Mouse (Mus musculus): Measurements from ENCODE around the gene Syn3. TPM values are rescaled to one million over a fixed set of nuclear protein-coding genes. Genes with fewer than 3 reads are reported as not detected.

Gene Syn3
- polyA plus RNA-seq, 1 experiment from 2014 or later: 4.9 TPM

DNA sequence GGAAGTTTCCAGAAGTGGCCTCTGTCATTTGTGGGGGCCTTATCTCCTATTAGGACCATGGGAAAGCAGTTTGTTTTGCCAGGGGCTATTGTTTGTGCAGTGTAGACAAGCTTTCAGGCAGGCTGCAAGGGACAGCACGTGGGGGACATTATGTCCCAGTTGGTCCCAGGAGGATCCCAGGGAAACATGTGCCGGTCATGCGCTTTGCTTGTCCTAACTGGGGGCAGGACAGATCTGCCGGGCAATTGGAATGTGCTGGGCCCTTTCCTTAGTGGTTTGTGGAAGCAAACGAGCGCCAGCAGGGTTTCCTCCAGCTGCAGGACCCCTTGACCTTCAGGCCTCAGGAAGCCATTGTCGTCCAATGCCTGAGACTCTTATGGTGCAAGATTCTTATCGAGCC, 157.1 kb downstream of the Syn3 start:
- no peak overlapping the region for H3K4me3 ChIP-seq
- H3K27me3 ChIP-seq: no peaks in the 10 kb centered on the region
- no peak overlapping the region for H3K9ac ChIP-seq
- no peak overlapping the region for H3K4me2 ChIP-seq
- peaks cover 31% of the 10 kb centered on the region for H3K36me3 ChIP-seq
- 27% methylated on average over 8 of the region's 8 CpGs for WGBS
- H3K4me1 ChIP-seq: peaks cover 50% of the 10 kb centered on the region
- H3K9me3 ChIP-seq: no peaks in the 10 kb centered on the region
- no peak for ATAC-seq (ENCODE audit: insufficient number of reproducible peaks, insufficient read depth, low FRiP score, low TSS enrichment, low read depth)
- no peak overlapping the region for H3K27ac ChIP-seq

DNA sequence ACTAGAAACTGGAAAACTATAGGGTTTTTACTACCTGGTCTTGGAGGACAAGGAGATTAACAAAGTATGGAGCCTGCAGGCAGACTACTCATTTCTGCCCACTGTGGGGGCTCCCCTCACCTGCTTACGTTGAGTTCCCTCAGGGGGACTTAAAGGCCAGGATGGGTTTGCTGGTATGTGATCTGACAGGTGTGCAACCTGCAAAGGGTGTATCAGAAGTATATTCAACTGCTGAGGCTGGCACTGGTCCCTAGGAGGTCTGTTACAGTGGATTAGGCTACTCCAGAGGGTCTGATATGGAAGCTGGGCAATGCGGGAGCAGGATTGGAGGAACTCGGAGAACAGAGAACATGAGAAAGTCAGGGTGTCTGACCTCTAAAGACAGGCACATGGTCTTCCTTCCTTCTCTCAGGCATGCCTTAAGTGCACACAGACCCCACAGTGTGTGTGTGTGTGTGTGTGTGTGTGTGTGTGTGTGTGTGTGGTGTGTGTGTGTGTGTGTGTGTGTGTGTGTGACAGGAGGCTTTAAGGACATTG, 157.6 kb downstream of the Syn3 start:
- no peaks in the 10 kb centered on the region for H3K27me3 ChIP-seq
- no peak overlapping the region for H3K4me2 ChIP-seq
- H3K9ac ChIP-seq: no peak overlapping the region
- 55% methylated on average over 3 of the region's 3 CpGs for WGBS
- H3K4me1 ChIP-seq: peaks cover 54% of the 10 kb centered on the region
- no peak for ATAC-seq (ENCODE audit: insufficient number of reproducible peaks, insufficient read depth, low FRiP score, low TSS enrichment, low read depth)
- no peak overlapping the region for H3K27ac ChIP-seq
- peaks cover 26% of the 10 kb centered on the region for H3K36me3 ChIP-seq
- H3K4me3 ChIP-seq: no peak overlapping the region
- no peaks in the 10 kb centered on the region for H3K9me3 ChIP-seq

DNA sequence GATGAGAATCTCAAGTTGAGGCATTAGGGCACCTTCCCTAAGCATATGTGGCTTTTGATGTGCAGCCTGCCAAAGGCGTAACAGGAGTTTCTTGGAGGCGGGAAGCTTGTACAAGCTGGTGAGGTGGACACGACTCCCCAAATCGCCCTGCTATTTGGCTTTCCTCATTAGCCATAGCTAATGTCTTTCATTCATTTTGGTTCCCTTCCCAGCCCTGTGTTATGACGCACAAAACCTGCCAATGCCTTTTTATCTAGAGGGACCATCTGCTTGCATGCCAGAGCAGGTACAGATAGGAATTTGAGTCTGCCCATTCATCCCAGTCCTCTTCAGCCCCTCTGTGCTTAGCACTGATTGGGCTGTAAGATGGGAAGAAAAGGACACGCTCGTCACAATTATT, 158.3 kb downstream of the Syn3 start:
- H3K4me2 ChIP-seq: no peak overlapping the region

DNA sequence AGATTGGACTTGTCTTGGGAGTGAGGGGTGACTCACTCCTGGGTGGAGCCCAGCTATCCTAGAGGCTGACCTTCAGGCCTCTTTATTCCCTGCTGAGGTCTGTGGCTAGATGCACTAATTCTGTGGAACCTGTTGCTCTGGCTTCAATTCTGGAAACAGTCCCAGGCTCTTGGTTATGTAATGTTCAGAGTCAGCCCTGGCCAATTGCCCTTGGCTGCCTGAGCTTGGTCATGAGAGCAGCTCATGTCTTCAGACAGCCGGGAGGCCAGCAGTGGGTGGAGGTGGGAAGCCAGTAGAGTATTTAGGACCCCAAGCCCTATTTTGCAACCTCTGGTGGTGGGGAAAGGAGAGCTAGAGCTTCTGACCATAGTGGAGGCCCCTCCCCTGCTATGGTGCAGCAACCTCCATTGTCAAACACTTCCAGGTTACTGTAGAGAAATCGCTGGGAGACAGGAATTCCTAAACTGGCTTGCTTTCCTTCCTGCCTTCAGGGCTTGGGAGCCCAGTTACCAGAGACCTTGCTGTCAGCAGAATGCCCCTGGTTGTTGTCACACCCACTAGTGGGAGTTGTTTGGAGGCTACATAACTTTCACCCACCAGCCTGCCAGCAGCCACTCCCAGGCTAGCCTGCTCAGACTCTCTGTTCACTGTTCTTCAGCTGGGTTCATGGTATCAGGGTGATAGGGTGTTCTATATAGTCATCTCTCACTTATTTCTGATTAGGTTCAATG, 158.9 kb downstream of the Syn3 start:
- Histone ChIP-seq H3K27ac (peak overlapping the region; percentile 45; the same call in 1 of the 2 replicates), H3K9me3 (no peaks in the 10 kb centered on the region), H3K4me2 (no peak overlapping the region), H3K36me3 (peaks cover 14% of the 10 kb centered on the region), H3K4me3 (no peak overlapping the region), H3K9ac (no peak overlapping the region), H3K27me3 (no peaks in the 10 kb centered on the region), H3K4me1 (peaks cover 55% of the 10 kb centered on the region)
- 52% methylated on average over 2 of the region's 2 CpGs for WGBS
- no peak for ATAC-seq (ENCODE audit: insufficient number of reproducible peaks, insufficient read depth, low FRiP score, low TSS enrichment, low read depth)

More for the DNA sequence above, 158.3 kb downstream of the Syn3 start:
- Histone ChIP-seq H3K4me3 (no peak overlapping the region), H3K27ac (no peak overlapping the region), H3K9ac (no peak overlapping the region), H3K36me3 (peaks cover 20% of the 10 kb centered on the region), H3K4me1 (peaks cover 52% of the 10 kb centered on the region), H3K27me3 (no peaks in the 10 kb centered on the region), H3K9me3 (no peaks in the 10 kb centered on the region)
- WGBS: 62% methylated on average over 7 of the region's 7 CpGs
- no peak for ATAC-seq (ENCODE audit: insufficient number of reproducible peaks, insufficient read depth, low FRiP score, low TSS enrichment, low read depth)

DNA sequence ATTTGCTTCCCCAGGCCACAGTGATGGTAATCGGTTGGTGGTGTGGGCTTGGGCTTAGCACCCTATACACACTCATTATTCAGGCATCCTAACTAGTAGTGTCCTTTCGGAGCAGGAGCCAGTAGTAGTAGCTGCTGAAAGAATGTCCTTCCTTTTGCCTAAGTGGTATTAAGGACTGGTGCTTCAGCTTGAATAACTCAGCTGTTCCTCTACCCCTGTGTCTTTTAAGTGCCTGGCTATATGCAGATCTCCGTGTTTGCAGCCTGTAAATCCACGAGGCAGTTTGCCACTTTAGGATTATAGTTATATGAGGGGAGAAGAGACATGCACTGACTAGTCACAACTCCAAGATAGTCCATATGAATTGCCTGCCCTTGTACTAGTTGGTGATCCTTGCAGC, 159.6 kb downstream of the Syn3 start:
- WGBS: 84% methylated on average over 4 of the region's 4 CpGs
- Histone ChIP-seq H3K4me1 (peaks cover 55% of the 10 kb centered on the region), H3K4me2 (no peak overlapping the region), H3K9ac (no peak overlapping the region), H3K27ac (0 out of 2 replicates have a peak overlapping the region, but pooled peaks have one; percentile 45), H3K27me3 (no peaks in the 10 kb centered on the region), H3K36me3 (peaks cover 7% of the 10 kb centered on the region; the same call in 1 of the 2 replicates), H3K4me3 (no peak overlapping the region), H3K9me3 (no peaks in the 10 kb centered on the region)
- ATAC-seq (ENCODE audit: insufficient number of reproducible peaks, insufficient read depth, low FRiP score, low TSS enrichment, low read depth): no peak

DNA sequence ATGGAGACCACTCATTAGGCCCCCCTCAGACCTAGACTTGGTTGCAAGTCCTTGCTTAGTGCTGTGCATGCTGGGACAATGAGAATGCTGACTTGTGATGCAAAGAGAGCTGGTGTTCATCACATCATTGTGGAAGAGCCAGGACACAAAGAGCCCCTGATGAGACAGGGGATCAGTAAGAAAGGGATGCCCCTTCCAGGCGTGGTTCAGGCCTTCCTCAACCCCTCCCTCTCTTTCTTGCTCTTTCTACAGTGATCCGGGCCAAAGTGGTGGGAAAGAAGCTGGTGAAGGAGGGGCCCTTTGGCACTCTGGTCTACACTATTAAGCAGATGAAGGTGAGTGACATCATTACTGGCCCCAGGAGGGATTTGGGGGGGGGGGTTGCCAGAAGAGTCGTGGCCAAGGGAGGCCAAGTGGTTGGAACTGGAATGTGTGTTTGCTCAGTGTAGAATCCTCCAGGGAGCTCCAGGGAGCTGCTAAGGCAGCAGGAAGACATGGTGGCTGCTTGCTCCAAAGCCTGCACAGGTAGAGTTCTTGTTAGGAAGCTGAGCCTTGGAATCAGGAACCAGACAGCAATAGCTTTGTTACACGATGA, 160.5 kb downstream of the Syn3 start:
- Histone ChIP-seq H3K9ac (no peak overlapping the region), H3K4me1 (peaks cover 57% of the 10 kb centered on the region)
- 52% methylated on average over 4 of the region's 4 CpGs for WGBS

DNA sequence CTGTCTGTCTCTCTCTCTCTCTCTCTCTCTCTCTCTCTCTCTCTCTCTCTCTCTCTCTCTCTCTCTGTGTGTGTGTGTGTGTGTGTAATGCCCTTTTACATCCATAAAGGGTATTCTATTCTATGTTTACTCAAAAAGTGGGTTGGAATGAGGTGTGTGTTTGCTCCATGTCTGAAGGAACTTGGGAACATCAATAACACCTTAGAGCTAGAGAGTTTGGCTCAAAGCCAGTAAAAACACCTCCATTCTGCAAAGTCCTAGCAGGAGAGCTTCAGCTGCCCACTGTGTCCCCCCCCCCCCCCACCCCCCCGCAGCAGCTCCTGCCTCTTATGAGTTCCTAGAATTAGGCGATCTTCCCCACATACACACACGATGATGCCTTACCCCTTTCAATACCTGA, 161.5 kb downstream of the Syn3 start:
- H3K9me3 ChIP-seq: no peaks in the 10 kb centered on the region
- H3K4me1 ChIP-seq: peaks cover 67% of the 10 kb centered on the region
- ATAC-seq (ENCODE audit: insufficient number of reproducible peaks, insufficient read depth, low FRiP score, low TSS enrichment, low read depth): no peak
- H3K4me3 ChIP-seq: no peak overlapping the region
- H3K27me3 ChIP-seq: no peaks in the 10 kb centered on the region
- no peak overlapping the region for H3K9ac ChIP-seq
- no peak overlapping the region for H3K27ac ChIP-seq
- no peak overlapping the region for H3K4me2 ChIP-seq
- 62% methylated on average over 3 of the region's 3 CpGs for WGBS
- H3K36me3 ChIP-seq: no peaks in the 10 kb centered on the region

More for the DNA sequence above, 160.5 kb downstream of the Syn3 start:
- Histone ChIP-seq H3K36me3 (no peaks in the 10 kb centered on the region), H3K27me3 (no peaks in the 10 kb centered on the region), H3K27ac (no peak overlapping the region), H3K4me3 (no peak overlapping the region), H3K4me2 (no peak overlapping the region), H3K9me3 (no peaks in the 10 kb centered on the region)
- ATAC-seq (ENCODE audit: insufficient number of reproducible peaks, insufficient read depth, low FRiP score, low TSS enrichment, low read depth): no peak

DNA sequence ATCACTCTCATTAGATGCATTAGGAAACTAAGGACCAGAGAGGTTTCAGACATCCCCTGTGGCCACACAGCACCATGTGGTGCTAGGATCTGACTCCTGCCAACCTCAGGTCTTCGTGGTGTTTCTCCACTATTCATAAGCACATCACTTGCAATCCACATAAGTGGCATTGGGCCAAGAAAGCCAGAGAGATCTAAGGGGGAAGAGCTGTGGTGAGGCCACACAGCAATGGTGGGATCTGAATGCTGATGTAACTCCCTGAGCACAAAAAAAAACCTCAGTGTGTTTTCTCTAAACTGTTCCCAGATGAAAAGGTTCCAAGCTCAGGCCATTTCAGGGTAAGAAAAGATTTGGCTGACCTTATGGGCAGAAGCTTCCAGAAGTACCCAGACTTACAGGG, 162.2 kb downstream of the Syn3 start:
- Histone ChIP-seq H3K4me1 (peaks cover 75% of the 10 kb centered on the region), H3K27ac (no peak overlapping the region), H3K9me3 (no peaks in the 10 kb centered on the region), H3K36me3 (no peaks in the 10 kb centered on the region), H3K4me2 (no peak overlapping the region), H3K9ac (no peak overlapping the region), H3K4me3 (no peak overlapping the region), H3K27me3 (no peaks in the 10 kb centered on the region)
- 38% methylated on average over 1 of the region's 1 CpGs for WGBS
- ATAC-seq (ENCODE audit: insufficient number of reproducible peaks, insufficient read depth, low FRiP score, low TSS enrichment, low read depth): no peak

DNA sequence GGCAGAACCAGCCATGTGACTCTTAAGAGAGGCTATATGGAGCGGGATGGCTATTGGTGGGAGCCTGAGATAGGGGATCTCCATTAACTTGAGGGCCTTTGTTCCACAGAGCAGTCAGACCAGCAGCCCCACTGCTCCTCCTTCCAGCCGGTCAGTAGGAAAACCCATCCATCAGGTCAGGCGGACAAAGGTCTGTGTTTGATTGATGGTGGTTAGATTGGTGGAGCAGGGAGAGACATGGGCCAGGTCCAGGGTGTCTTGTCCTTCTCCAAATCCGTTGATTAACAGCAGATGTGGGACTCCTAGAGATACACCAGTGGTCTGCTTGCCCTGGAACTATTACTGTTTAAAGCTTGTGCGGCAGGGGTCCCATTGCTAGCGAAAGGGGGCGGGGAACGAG, 164.1 kb downstream of the Syn3 start:
- H3K9ac ChIP-seq: no peak overlapping the region
- H3K4me2 ChIP-seq: no peak overlapping the region
- H3K27ac ChIP-seq: peak overlapping the region; percentile 39; the same call in 1 of the 2 replicates
- ATAC-seq (ENCODE audit: insufficient number of reproducible peaks, insufficient read depth, low FRiP score, low TSS enrichment, low read depth): no peak
- peaks cover 84% of the 10 kb centered on the region for H3K4me1 ChIP-seq
- H3K36me3 ChIP-seq: no peaks in the 10 kb centered on the region
- no peaks in the 10 kb centered on the region for H3K27me3 ChIP-seq
- 65% methylated on average over 8 of the region's 8 CpGs for WGBS
- no peaks in the 10 kb centered on the region for H3K9me3 ChIP-seq
- H3K4me3 ChIP-seq: no peak overlapping the region

DNA sequence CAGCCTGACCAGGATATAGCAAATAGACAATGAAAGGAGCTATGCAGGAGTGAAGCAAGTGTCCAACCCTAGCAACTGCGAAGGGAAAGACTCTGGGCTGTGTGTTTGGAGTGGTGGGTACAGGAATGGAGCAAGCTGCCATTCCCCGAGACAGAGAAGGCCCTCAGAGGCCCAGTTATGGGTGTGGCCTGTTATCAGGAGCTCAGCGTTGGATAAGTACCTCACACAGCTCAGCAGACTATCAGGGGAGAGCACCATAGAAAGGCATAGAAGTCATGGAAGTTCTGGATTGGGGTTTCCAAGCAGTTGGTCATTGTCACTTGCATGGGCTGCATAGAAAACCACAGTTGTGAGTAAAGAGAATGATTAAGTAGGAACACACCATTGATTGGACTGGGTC, 165.8 kb downstream of the Syn3 start:
- Histone ChIP-seq H3K9ac (no peak overlapping the region), H3K36me3 (no peaks in the 10 kb centered on the region), H3K4me2 (no peak overlapping the region), H3K27me3 (no peaks in the 10 kb centered on the region), H3K4me1 (peaks cover 79% of the 10 kb centered on the region), H3K9me3 (no peaks in the 10 kb centered on the region), H3K27ac (no peak overlapping the region), H3K4me3 (no peak overlapping the region)
- ATAC-seq (ENCODE audit: insufficient number of reproducible peaks, insufficient read depth, low FRiP score, low TSS enrichment, low read depth): no peak
- WGBS: 82% methylated on average over 3 of the region's 3 CpGs

DNA sequence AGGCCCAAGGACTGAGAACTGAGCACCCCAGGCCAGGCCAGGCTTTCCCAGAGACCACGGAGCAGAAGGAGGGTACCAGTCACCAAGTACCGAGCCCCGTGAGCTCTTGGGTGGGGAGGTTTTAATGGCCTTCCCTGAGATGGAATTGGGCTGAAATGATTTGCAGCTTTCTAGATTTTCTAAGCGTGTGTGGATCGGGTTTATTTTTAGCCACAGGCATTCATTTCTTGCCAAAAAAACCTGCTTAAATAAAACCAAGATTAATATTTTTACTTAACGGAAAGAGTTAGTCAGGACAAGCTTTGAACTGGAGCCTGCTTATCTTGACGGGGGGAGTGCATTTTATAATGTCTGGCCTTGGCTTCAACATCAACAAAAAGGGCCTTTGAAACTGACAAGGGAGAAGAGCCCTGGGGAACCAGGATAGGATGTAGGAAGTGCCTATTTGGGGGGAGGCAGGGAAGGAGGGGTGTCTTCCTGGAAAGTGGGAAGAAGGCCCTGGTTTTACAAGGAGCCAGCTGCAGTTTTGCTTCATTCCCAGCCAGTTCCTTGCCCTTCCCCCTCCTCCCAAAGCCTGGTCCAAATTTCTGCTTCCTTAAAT, 166.9 kb downstream of the Syn3 start:
- H3K27me3 ChIP-seq: no peaks in the 10 kb centered on the region
- H3K4me3 ChIP-seq: no peak overlapping the region
- H3K4me1 ChIP-seq: peaks cover 69% of the 10 kb centered on the region
- H3K9me3 ChIP-seq: no peaks in the 10 kb centered on the region
- no peak overlapping the region for H3K9ac ChIP-seq
- ATAC-seq (ENCODE audit: insufficient number of reproducible peaks, insufficient read depth, low FRiP score, low TSS enrichment, low read depth): no peak
- 0 out of 2 replicates have a peak, but pooled peaks cover 4% of the 10 kb centered on the region for H3K36me3 ChIP-seq
- WGBS: 14% methylated on average over 7 of the region's 7 CpGs
- no peak overlapping the region for H3K4me2 ChIP-seq
- peak overlapping the region; percentile 80 for H3K27ac ChIP-seq

Data from embryonic facial prominence, embryonic 13.5 days (tissue).